Mouse (Mus musculus): Measurements from ENCODE around the gene Olfr420. TPM values are rescaled to one million over a fixed set of nuclear protein-coding genes. Genes with fewer than 3 reads are reported as not detected.

Olfr420 gene
- polyA plus RNA-seq, 1 experiment from 2014 or later, result not detected

- 42% methylated on average over 3 of the region's 3 CpGs for WGBS
Observed at GRCm38 (mm10) chr1:174172605-174173004, 17.2 kb downstream of the Olfr420 start, which contains the start of gene Spta1. Gene Spta1, plus strand, starts transcription at chr1:174172776.

DNA sequence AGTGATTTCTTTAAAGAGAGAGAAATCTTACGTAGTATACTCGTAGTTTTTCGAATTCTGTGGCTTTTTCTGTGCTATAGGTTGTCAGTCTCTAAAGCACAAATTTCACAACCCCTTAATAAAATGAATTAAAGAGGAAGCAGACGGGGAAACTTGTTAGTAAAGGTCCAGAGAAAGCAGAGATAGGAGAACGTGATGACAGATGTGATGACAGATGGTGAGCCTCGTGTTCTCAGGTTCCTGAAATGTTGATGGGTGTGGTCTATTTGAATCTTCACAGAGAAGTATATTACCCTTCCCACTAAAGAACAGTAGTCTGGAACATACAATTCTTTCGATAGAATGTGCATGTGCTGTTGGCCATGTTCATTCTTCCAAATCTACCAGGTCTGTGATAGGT is 49.3 kb downstream of the Olfr420 start:
- no peaks in the 10 kb centered on the region for H3K9me3 ChIP-seq

More at GRCm38 (mm10) chr1:174172605-174173004, 17.2 kb downstream of the Olfr420 start, which contains the start of gene Spta1:
- Histone ChIP-seq H3K4me1 (no peaks in the 10 kb centered on the region), H3K27ac (no peak within 1 kb of the TSS), H3K4me3 (no peak within 1 kb of the TSS), H3K36me3 (no peaks in the 10 kb centered on the region), H3K27me3 (replicated peaks) (no peaks in the 10 kb centered on the region), H3K9ac (no peak within 1 kb of the TSS), H3K4me2 (replicated peaks) (no peak within 1 kb of the TSS), H3K9me3 (no peaks in the 10 kb centered on the region)
- no peak for ATAC-seq (ENCODE audit: low FRiP score, low read depth)

More for the DNA sequence above, 49.3 kb downstream of the Olfr420 start:
- Histone ChIP-seq H3K9ac (no peak overlapping the region), H3K27ac (no peak overlapping the region), H3K27me3 (replicated peaks) (no peaks in the 10 kb centered on the region), H3K36me3 (no peaks in the 10 kb centered on the region), H3K4me3 (no peak overlapping the region), H3K4me1 (no peaks in the 10 kb centered on the region), H3K4me2 (replicated peaks) (no peak overlapping the region)
- no peak for ATAC-seq (ENCODE audit: low FRiP score, low read depth)
- 84% methylated on average over 7 of the region's 7 CpGs for WGBS

Other genes starting within 250 kb of the Olfr420 start
- 0.29 and 0.45 TPM in 2 replicates for gene Ifi211, start 242.6 kb upstream of the Olfr420 start, polyA plus RNA-seq (2016; fragmentation: Nextera tagmentation; extraction: Ambion mirVana)
- 0.70 and 1.0 TPM in 2 replicates for gene Mndal, start 213.1 kb upstream of the Olfr420 start, polyA plus RNA-seq (2016; fragmentation: Nextera tagmentation; extraction: Ambion mirVana)
- gene Ifi203, start 213.0 kb upstream of the Olfr420 start, polyA plus RNA-seq (2016; fragmentation: Nextera tagmentation; extraction: Ambion mirVana), result 0.36 and 0.66 TPM in 2 replicates
- not detected in 2 replicates for gene Ifi202b, start 172.9 kb upstream of the Olfr420 start, polyA plus RNA-seq (2016; fragmentation: Nextera tagmentation; extraction: Ambion mirVana)
- not detected in 2 replicates for gene Ifi205, start 123.8 kb upstream of the Olfr420 start, polyA plus RNA-seq (2016; fragmentation: Nextera tagmentation; extraction: Ambion mirVana)
- gene Olfr433, start 114.9 kb upstream of the Olfr420 start, polyA plus RNA-seq (2016; fragmentation: Nextera tagmentation; extraction: Ambion mirVana), result not detected in 2 replicates
- not detected in 2 replicates for gene Olfr432, start 106.4 kb upstream of the Olfr420 start, polyA plus RNA-seq (2016; fragmentation: Nextera tagmentation; extraction: Ambion mirVana)
- not detected in 2 replicates for gene Olfr430, start 89.0 kb upstream of the Olfr420 start, polyA plus RNA-seq (2016; fragmentation: Nextera tagmentation; extraction: Ambion mirVana)
- gene Olfr429, start 71.3 kb upstream of the Olfr420 start, polyA plus RNA-seq (2016; fragmentation: Nextera tagmentation; extraction: Ambion mirVana), result not detected in 2 replicates
- not detected in 2 replicates for gene Olfr427, start 58.7 kb upstream of the Olfr420 start, polyA plus RNA-seq (2016; fragmentation: Nextera tagmentation; extraction: Ambion mirVana)
- gene Olfr231, start 34.5 kb upstream of the Olfr420 start, polyA plus RNA-seq (2016; fragmentation: Nextera tagmentation; extraction: Ambion mirVana), result not detected in 2 replicates
- gene Olfr424, start 24.1 kb upstream of the Olfr420 start, polyA plus RNA-seq (2016; fragmentation: Nextera tagmentation; extraction: Ambion mirVana), result not detected in 2 replicates
- 0.89 and 1.1 TPM in 2 replicates for gene Spta1, start 17.1 kb downstream of the Olfr420 start, polyA plus RNA-seq (2016; fragmentation: Nextera tagmentation; extraction: Ambion mirVana)
- gene Olfr419, start 96.4 kb downstream of the Olfr420 start, polyA plus RNA-seq (2016; fragmentation: Nextera tagmentation; extraction: Ambion mirVana), result not detected in 2 replicates
- not detected in 2 replicates for gene Mptx1, start 174.9 kb downstream of the Olfr420 start, polyA plus RNA-seq (2016; fragmentation: Nextera tagmentation; extraction: Ambion mirVana)
- gene Olfr417, start 209.5 kb downstream of the Olfr420 start, polyA plus RNA-seq (2016; fragmentation: Nextera tagmentation; extraction: Ambion mirVana), result not detected in 2 replicates
- not detected in 2 replicates for gene Olfr248, start 235.4 kb downstream of the Olfr420 start, polyA plus RNA-seq (2016; fragmentation: Nextera tagmentation; extraction: Ambion mirVana)

Measured in neural tube, embryonic 12.5 days (tissue).